Mouse (Mus musculus) erythroblast, adult 5-6 weeks (primary cell): ENCODE measurements around the gene Jazf1. TPM values are rescaled to one million over a fixed set of nuclear protein-coding genes. Genes with fewer than 3 reads are reported as not detected.

Source experiments
- ATAC-seq: replicated peaks from 2 replicates; pipeline ENCODE4 v1.8.0; 2016; ENCODE audit warnings: moderate number of reproducible peaks, mild to moderate bottlenecking, moderate TSS enrichment, inconsistent platforms; ENCODE audit not compliant: poor library complexity, low FRiP score, severe bottlenecking
- total RNA-seq, 2 experiments: library from RNA; stranded (forward) in 1 of 2; stranded (reverse) in 1 of 2; fragments of 150-400 nt in 1 of 2; fragments of 200-764, 138-1000 nt in 1 of 2; gene quantifications; 2 replicates each; pipeline versions ENCODE4 v1.2.3 to v1.2.4; 2015 to 2017; ENCODE audit warnings: low replicate concordance in 2 of 2

Jazf1 gene
- total RNA-seq, 2 experiments from 2014 or later = not detected

GRCm38 (mm10) chr6:52824977-52825482 is 243.4 kb downstream of the Jazf1 start:
- no peak for ATAC-seq

GRCm38 (mm10) chr6:52823064-52823463 is 245.4 kb downstream of the Jazf1 start:
- no peak for ATAC-seq

- no peak for ATAC-seq
Measured at GRCm38 (mm10) chr6:52822625-52823024, 245.8 kb downstream of the Jazf1 start.

- ATAC-seq = no peak
Measured at GRCm38 (mm10) chr6:52819353-52819752, 249.1 kb downstream of the Jazf1 start.

GRCm38 (mm10) chr6:52818041-52818440 is 250.4 kb downstream of the Jazf1 start:
- no peak for ATAC-seq

GRCm38 (mm10) chr6:52817203-52817874 is 251.1 kb downstream of the Jazf1 start:
- no peak for ATAC-seq

GRCm38 (mm10) chr6:52805237-52805856 is 263.1 kb downstream of the Jazf1 start:
- no peak for ATAC-seq

- no peak for ATAC-seq
Measured at GRCm38 (mm10) chr6:52802181-52802580, 266.2 kb downstream of the Jazf1 start.

GRCm38 (mm10) chr6:52797252-52797800 is 271.1 kb downstream of the Jazf1 start:
- no peak for ATAC-seq

GRCm38 (mm10) chr6:52796691-52797090 is 271.7 kb downstream of the Jazf1 start:
- no peak for ATAC-seq

- ATAC-seq = no peak
Measured at GRCm38 (mm10) chr6:52796035-52796598, 272.3 kb downstream of the Jazf1 start.

GRCm38 (mm10) chr6:52795029-52795841 is 273.2 kb downstream of the Jazf1 start:
- ATAC-seq = no peak

GRCm38 (mm10) chr6:52792455-52792854 is 276.0 kb downstream of the Jazf1 start:
- ATAC-seq = no peak

- no peak for ATAC-seq
Measured at GRCm38 (mm10) chr6:52790781-52791180, 277.6 kb downstream of the Jazf1 start.

GRCm38 (mm10) chr6:52790316-52790715 is 278.1 kb downstream of the Jazf1 start:
- ATAC-seq = no peak

- ATAC-seq = no peak
Measured at GRCm38 (mm10) chr6:52779546-52779945, 288.9 kb downstream of the Jazf1 start.

- no peak for ATAC-seq
Measured at GRCm38 (mm10) chr6:52778523-52778922, 289.9 kb downstream of the Jazf1 start.

GRCm38 (mm10) chr6:52777034-52777433 is 291.4 kb downstream of the Jazf1 start:
- ATAC-seq = no peak

GRCm38 (mm10) chr6:52775956-52776355 is 292.5 kb downstream of the Jazf1 start:
- no peak for ATAC-seq

GRCm38 (mm10) chr6:52775350-52775749 is 293.1 kb downstream of the Jazf1 start:
- 0 out of 2 replicates have a peak, but pooled peaks have one; percentile 26 for ATAC-seq
